Mouse (Mus musculus) bone marrow macrophage, adult 2 months (primary cell): ENCODE results near the gene Camsap1. TPM values are rescaled to one million over a fixed set of nuclear protein-coding genes. Genes with fewer than 3 reads are reported as not detected.

ENCODE experiments used
- H3K27ac ChIP-seq: 2 replicates; pipeline ENCODE4 v1.5.1; 2012; ENCODE audit warnings: low read depth, low read length; ENCODE audit not compliant: insufficient read depth
- H3K4me1 ChIP-seq: 2 replicates; pipeline ENCODE4 v1.6.1; 2012; ENCODE audit warnings: low read length; ENCODE audit not compliant: control insufficient read depth, insufficient read depth
- H3K4me3 ChIP-seq: 2 replicates; pipeline ENCODE4 v1.5.1; 2012; ENCODE audit warnings: mild to moderate bottlenecking, low read length, moderate library complexity; ENCODE audit not compliant: insufficient read depth
- CTCF ChIP-seq: IDR thresholded peaks from 2 replicates; pipeline ENCODE4 v1.5.1; 2012; ENCODE audit warnings: low read depth, mild to moderate bottlenecking, low read length, moderate library complexity
- POLR2A ChIP-seq: IDR thresholded peaks from 2 replicates; pipeline ENCODE4 v1.6.1; 2012; ENCODE audit warnings: mild to moderate bottlenecking, low read depth, low read length, borderline replicate concordance
- polyA plus RNA-seq: library from polyadenylated mRNA; stranded (reverse); fragments of >200 nt; gene quantifications from 2 replicates; pipeline ENCODE4 v1.2.4, GENCODE M21; 2012; ENCODE audit not compliant: missing spikeins, insufficient read depth, insufficient read length

The Camsap1 gene
- polyA plus RNA-seq, 1 experiment: 12.0 TPM

DNA sequence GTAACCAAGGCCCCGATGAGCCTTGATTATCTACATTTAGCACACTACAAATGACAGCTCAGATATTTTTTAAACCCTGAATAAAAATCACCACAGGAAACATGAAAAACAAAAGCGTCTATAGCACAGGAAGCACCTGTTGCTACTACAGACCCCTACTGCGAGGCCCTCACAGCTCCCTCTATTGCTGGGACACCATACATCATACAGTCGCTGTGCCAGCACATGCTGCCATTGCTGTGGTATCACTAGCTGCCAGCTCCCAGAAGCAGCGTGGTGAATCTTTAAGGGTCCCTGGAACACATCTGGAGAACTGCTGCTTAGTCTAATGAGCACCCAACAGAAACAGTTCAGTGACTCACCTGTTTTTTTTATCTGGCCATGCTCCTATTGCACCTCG is 42.6 kb downstream of the Camsap1 start:
- no peak for TF ChIP-seq POLR2A
- TF ChIP-seq CTCF: no peak

DNA sequence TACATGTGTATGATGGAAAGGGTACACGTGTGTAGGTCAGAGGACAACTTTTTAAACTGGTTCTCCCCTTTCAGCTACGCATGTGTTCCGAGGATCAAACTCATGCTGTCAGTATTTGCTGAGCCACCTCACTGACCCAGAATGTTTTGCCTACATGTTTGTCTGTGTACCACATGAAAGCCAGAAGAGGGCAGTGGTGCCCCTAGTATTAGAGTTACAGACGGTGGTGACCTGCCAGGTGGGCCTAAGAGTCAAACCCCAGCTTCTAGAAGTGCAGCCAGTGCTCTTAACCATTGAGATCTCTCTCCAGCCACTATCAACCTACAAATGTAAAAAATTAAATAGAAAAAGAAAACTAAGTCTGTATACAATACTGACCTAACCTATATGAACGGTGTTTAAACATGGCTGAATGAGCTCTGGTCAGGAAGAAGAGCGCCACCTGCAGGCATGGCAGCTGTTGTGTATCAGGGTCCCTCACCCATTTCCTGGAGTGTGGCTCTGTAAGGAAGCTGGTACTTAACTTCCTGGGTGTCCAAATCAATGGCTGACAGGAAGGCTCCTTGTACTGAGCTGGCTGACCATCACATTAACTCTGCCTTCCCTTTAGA is 51.7 kb downstream of the Camsap1 start:
- Histone ChIP-seq H3K4me3 (no peak overlapping the region), H3K27ac (no peak overlapping the region), H3K4me1 (no peaks in the 10 kb centered on the region)
- no peak for TF ChIP-seq POLR2A
- TF ChIP-seq CTCF: peak; percentile 69

More for the DNA sequence above, 42.6 kb downstream of the Camsap1 start:
- no peak overlapping the region for H3K27ac ChIP-seq
- H3K4me1 ChIP-seq: no peaks in the 10 kb centered on the region
- H3K4me3 ChIP-seq: no peak overlapping the region

DNA sequence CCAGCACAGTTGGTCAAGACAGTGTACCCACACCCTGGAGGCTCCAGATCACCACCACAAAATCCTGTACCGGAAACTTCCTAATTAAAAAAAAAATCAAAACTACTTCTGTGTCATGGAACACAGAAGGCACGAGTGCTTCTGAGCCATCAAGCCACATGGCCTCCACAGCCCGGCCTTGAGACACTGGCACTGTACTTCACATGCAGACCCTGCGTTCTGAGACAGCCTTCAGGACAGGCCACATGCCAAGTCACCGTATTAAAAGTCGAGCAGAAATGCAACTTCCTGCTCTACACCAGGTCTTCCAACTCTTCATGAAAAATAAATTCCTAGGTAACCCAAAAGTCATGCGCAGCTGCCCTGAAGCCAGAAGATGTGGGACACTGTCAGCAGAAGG is 55.3 kb downstream of the Camsap1 start:
- TF ChIP-seq POLR2A (no peak), CTCF (no peak)
- H3K27ac ChIP-seq: no peak overlapping the region
- no peak overlapping the region for H3K4me3 ChIP-seq
- no peaks in the 10 kb centered on the region for H3K4me1 ChIP-seq

DNA sequence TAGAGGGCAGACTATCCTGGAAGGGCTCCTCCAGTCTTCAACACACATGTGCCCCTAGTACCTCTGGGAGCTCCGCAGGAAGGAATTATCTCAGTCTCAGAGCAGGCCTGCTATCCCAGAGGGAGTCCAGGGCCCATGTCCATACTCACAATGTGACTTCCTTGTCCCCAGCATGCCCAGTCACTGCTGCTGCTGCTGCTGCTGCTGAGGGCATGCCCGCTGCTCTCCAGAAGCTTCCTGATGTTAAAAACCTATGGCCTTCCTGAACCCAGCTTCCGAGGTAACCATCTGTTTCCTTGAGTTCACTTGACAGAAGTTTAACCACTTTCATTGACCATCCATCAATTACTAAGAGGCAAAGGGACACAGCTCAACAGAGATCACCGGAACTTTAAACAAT is 58.1 kb downstream of the Camsap1 start:
- Histone ChIP-seq H3K4me3 (no peak overlapping the region), H3K4me1 (no peaks in the 10 kb centered on the region), H3K27ac (no peak overlapping the region)
- TF ChIP-seq CTCF (no peak), POLR2A (no peak)

DNA sequence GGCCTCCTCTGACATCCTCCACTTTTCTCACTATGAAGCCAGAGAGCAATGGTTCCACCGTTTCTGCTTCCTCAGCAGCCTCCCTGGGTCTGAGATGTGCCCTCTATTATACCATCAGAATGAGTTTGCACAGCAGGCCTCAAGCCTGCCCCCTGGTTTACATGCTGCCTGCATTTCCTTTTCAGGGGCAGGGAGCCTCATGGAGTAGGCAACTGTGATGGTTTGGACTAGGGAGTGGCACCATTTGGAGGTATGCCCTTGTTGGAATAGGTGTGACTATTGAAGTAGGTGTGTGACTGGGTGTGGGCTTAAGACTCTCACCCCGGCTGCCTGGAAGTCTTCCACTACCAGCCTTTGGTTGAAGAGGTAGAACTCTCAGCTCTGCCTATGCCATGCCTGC is 59.3 kb downstream of the Camsap1 start:
- TF ChIP-seq CTCF: no peak
- no peak for TF ChIP-seq POLR2A

DNA sequence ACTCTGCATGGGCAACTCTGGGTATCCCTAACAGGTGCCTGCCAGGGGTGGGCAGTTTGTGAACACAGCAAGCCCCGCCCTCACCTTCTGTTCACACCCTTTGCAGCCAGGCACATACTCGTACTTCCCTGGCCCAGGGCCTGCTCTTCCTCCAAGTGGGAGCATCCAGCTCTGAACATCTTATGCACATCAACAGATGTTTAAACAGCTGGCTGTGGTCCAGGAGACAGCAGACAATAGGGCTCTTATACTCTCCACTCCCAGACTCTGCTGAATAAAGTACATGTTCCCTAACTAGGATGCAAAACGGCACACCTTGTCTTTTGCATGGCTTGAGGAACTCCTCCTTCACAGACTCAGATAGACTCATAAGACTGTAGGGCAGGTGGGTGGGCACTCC is 63.1 kb downstream of the Camsap1 start:
- Histone ChIP-seq H3K4me1 (no peaks in the 10 kb centered on the region), H3K27ac (no peak overlapping the region), H3K4me3 (no peak overlapping the region)
- no peak for TF ChIP-seq POLR2A
- TF ChIP-seq CTCF: no peak

More for the DNA sequence above, 59.3 kb downstream of the Camsap1 start:
- Histone ChIP-seq H3K27ac (no peak overlapping the region), H3K4me3 (no peak overlapping the region), H3K4me1 (no peaks in the 10 kb centered on the region)

DNA sequence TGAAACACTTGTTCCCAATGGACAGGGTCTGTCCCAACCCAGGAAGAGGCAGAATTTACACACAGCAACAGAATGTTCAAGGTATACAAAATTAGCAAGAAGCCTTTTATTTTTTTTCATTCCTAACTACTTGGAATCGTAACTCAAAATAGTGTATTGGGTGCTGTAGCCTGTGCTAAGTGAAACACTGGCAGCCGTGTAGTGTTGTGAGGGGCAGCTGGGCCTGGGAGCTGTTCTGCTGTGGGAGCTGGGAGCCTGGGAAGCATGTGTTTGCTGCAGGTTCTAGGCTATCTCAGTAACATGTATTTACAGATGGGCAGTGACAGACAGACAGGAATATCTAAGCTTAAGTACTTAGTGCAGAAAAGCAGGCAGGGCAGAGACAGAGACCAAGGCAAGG is 64.7 kb downstream of the Camsap1 start:
- no peak overlapping the region for H3K4me3 ChIP-seq
- no peak overlapping the region for H3K27ac ChIP-seq
- TF ChIP-seq POLR2A (no peak), CTCF (no peak)
- no peaks in the 10 kb centered on the region for H3K4me1 ChIP-seq

DNA sequence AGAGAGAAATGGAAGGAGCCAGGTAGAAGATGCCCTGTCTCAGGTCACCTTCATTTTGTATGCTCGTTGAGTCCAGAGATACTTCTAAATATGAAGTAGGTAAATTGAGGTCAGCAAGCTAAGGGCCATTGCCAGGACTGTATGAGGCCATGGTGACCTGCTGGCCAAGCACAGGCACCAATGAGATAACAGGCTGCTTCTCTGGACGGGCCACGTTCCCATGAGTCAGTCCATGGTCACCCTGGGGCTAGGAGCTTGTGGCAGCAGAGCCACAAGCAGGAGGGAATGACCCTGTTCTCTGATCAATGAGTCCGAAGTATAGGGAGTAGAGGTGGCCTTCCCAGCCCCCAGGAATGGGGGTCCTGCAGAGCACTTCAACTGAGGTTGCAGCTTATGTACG is 68.3 kb downstream of the Camsap1 start:
- H3K4me1 ChIP-seq: no peaks in the 10 kb centered on the region
- H3K4me3 ChIP-seq: no peak overlapping the region
- TF ChIP-seq CTCF (no peak), POLR2A (no peak)
- H3K27ac ChIP-seq: no peak overlapping the region

DNA sequence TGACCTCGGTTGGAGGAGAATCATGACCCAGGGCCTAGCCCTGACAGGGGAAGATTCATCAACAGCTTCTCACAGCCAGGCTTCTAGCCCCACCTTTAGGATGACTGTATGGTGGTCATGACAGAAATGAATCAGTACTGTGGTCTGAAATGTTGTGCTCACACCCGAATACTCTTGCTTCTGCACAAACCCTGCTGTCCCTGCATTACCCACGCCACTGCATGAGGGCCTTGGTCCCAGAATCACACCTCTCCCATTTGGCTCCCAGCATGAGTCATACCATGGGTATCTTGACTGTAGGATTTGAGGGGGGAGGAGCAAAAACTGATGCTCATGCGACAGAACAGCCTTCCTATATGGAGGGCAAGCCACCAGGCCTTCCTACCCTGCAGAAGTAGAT is 68.9 kb downstream of the Camsap1 start:
- Histone ChIP-seq H3K4me1 (no peaks in the 10 kb centered on the region), H3K27ac (no peak overlapping the region), H3K4me3 (no peak overlapping the region)
- TF ChIP-seq POLR2A: no peak
- TF ChIP-seq CTCF: no peak

DNA sequence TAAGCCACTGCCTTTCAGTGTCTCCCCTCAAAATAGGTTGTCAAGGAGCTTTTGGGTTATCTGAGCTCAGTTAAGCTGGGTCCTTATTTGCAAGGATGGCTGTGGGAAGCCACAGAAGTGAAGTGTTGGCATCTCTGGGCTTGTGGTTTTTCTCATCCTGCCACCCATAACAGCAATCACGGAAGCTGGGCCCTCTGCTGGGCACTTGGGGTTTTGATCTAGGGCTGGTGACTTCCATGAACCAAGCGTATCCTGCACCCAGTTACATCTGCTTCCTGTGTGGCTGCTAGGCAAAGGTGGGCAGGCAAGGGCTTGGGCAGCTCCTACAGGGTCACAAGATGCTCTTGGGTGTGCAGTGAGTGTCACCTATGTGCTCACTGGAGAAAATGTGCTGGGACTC is 69.8 kb downstream of the Camsap1 start:
- H3K4me1 ChIP-seq: no peaks in the 10 kb centered on the region
- TF ChIP-seq CTCF (peak; percentile 38), POLR2A (no peak)
- no peak overlapping the region for H3K4me3 ChIP-seq
- no peak overlapping the region for H3K27ac ChIP-seq

DNA sequence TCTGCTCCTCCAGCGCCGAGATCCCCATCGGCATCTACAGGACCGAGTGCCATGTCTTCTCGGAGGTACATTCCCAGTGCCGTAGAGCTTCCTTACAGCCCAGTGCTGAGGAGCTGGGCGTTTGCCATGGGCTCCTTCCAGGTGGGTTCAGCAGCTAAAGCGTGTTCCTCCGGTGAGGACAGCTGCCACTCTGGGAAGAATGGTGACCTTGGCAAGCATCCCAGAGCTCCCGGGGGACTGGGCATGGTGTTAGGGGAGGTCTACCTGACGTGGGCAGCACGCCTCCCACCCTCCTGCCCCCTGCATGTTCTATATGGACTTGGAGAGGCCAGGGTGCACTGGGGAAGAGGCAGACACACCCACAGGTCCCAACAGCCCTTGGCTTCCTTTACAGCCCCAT is 73.2 kb downstream of the Camsap1 start:
- Histone ChIP-seq H3K27ac (no peak overlapping the region), H3K4me1 (no peaks in the 10 kb centered on the region), H3K4me3 (no peak overlapping the region)
- no peak for TF ChIP-seq POLR2A
- TF ChIP-seq CTCF: no peak
